Mouse (Mus musculus) liver, embryonic 13.5 days (tissue): ENCODE data around the gene Hpse. TPM values are rescaled to one million over a fixed set of nuclear protein-coding genes. Genes with fewer than 3 reads are reported as not detected.
A peak's percentile ranks its signal among the peaks of the same experiment; 100 is the strongest.

Experiments used
- ATAC-seq: fragments of 200-750 bp; cut with Nextera tagmentation; 2 replicates; pipeline ENCODE4 v1.8.0; 2017; ENCODE audit warnings: low read depth, mild to moderate bottlenecking, moderate number of reproducible peaks, moderate library complexity
- DNase-seq: peaks from one replicate; pipeline ENCODE4 v3.0.0; 2022
- H3K27ac ChIP-seq: fragments of 300-500 bp; sonication (generic); 2 replicates; pipeline ENCODE4 v1.5.1; 2015; ENCODE audit warnings: moderate library complexity, mild to moderate bottlenecking, inconsistent platforms
- H3K27me3 ChIP-seq: fragments of 300-500 bp; sonication (generic); 2 replicates; pipeline ENCODE4 v1.6.1; 2015; ENCODE audit warnings: mild to moderate bottlenecking, inconsistent platforms
- H3K36me3 ChIP-seq: fragments of 300-500 bp; sonication (generic); 2 replicates; pipeline ENCODE4 v1.6.1; 2015; ENCODE audit warnings: mild to moderate bottlenecking, inconsistent platforms
- H3K4me1 ChIP-seq: fragments of 300-500 bp; sonication (generic); replicated peaks from 2 replicates; pipeline ENCODE4 v1.6.1; 2015; ENCODE audit warnings: inconsistent platforms
- H3K4me2 ChIP-seq: fragments of 300-500 bp; sonication (generic); 2 replicates; pipeline ENCODE4 v1.6.1; 2015; ENCODE audit warnings: inconsistent platforms, mild to moderate bottlenecking, moderate library complexity
- H3K4me3 ChIP-seq: fragments of 300-500 bp; sonication (generic); replicated peaks from 2 replicates; pipeline ENCODE4 v1.5.1; 2015; ENCODE audit warnings: mild to moderate bottlenecking, inconsistent platforms
- H3K9ac ChIP-seq: fragments of 300-500 bp; sonication (generic); 2 replicates; pipeline ENCODE4 v1.6.1; 2015; ENCODE audit warnings: mild to moderate bottlenecking, inconsistent platforms
- H3K9me3 ChIP-seq: fragments of 300-500 bp; sonication (generic); replicated peaks from 2 replicates; pipeline ENCODE4 v1.6.1; 2016; ENCODE audit warnings: inconsistent platforms
- WGBS: fragments of 180-500 bp; shearing (Covaris S2); methylation state at CpG from one replicate; pipeline ENCODE4 v1.1.7; 2015; ENCODE audit not compliant: insufficient replicate concordance; 5-methylcytosine and 5-hydroxymethylcytosine counted together
- polyA plus RNA-seq: library from polyadenylated mRNA; unstranded; fragments of >200 nt; fragmentation: Nextera tagmentation; extraction: Ambion mirVana; gene quantifications from 2 replicates; pipeline ENCODE4 v1.2.1, GENCODE M21; 2015

Gene Hpse
- polyA plus RNA-seq, 1 experiment from 2014 or later, result 2.0 TPM

GRCm38 (mm10) chr5:100638483-100638882, 81.0 kb downstream of the Hpse start:
- Histone ChIP-seq H3K9me3 (no peaks in the 10 kb centered on the region), H3K27me3 (no peaks in the 10 kb centered on the region), H3K4me2 (peak overlapping the region; percentile 45), H3K27ac (peak overlapping the region; percentile 89), H3K4me3 (no peak overlapping the region), H3K9ac (0 out of 2 replicates have a peak overlapping the region, but pooled peaks have one; percentile 36), H3K36me3 (no peaks in the 10 kb centered on the region), H3K4me1 (peaks cover 99% of the 10 kb centered on the region)
- DNase-seq (peak; percentile 81), ATAC-seq (peak; percentile 87)
- WGBS, result 13% methylated on average over 8 of the region's 8 CpGs

GRCm38 (mm10) chr5:100636794-100637544, 82.5 kb downstream of the Hpse start:
- Histone ChIP-seq H3K4me3 (no peak overlapping the region), H3K4me1 (peaks cover 98% of the 10 kb centered on the region), H3K9me3 (no peaks in the 10 kb centered on the region), H3K27me3 (no peaks in the 10 kb centered on the region), H3K4me2 (peak overlapping the region; percentile 9; the same call in 1 of the 2 replicates), H3K9ac (peak overlapping the region; percentile 12; the same call in 1 of the 2 replicates), H3K36me3 (no peaks in the 10 kb centered on the region), H3K27ac (peak overlapping the region; percentile 89)
- WGBS, result 50% methylated on average over 8 of the region's 8 CpGs
- DNase-seq (no peak), ATAC-seq (no peak)

- H3K4me3 ChIP-seq, result no peak overlapping the region
- H3K4me2 ChIP-seq, result peak overlapping the region; percentile 34
- WGBS, result 9% methylated on average over 4 of the region's 4 CpGs
- H3K27me3 ChIP-seq, result no peaks in the 10 kb centered on the region
- no peaks in the 10 kb centered on the region for H3K36me3 ChIP-seq
- peaks cover 90% of the 10 kb centered on the region for H3K4me1 ChIP-seq
- ATAC-seq (peak; percentile 88), DNase-seq (peak; percentile 67)
- H3K27ac ChIP-seq, result peak overlapping the region; percentile 89
- no peaks in the 10 kb centered on the region for H3K9me3 ChIP-seq
- peak overlapping the region; percentile 39 for H3K9ac ChIP-seq
Observed at GRCm38 (mm10) chr5:100635908-100636307, 83.6 kb downstream of the Hpse start.

- 45% methylated on average over 8 of the region's 8 CpGs for WGBS
- DNase-seq (no peak), ATAC-seq (no peak)
- Histone ChIP-seq H3K36me3 (no peaks in the 10 kb centered on the region), H3K27me3 (no peaks in the 10 kb centered on the region), H3K9me3 (no peaks in the 10 kb centered on the region), H3K4me1 (peaks cover 80% of the 10 kb centered on the region), H3K4me2 (peak overlapping the region; percentile 34; the same call in 1 of the 2 replicates), H3K9ac (peak overlapping the region; percentile 39), H3K4me3 (no peak overlapping the region), H3K27ac (peak overlapping the region; percentile 89)
Observed at GRCm38 (mm10) chr5:100634885-100635478, 84.5 kb downstream of the Hpse start.

GRCm38 (mm10) chr5:100632540-100633129, 86.9 kb downstream of the Hpse start:
- no peak for DNase-seq

More at GRCm38 (mm10) chr5:100632540-100633129, 86.9 kb downstream of the Hpse start:
- Histone ChIP-seq H3K4me1 (peaks cover 78% of the 10 kb centered on the region), H3K4me3 (no peak overlapping the region), H3K9ac (no peak overlapping the region), H3K27me3 (no peaks in the 10 kb centered on the region), H3K36me3 (no peaks in the 10 kb centered on the region), H3K9me3 (no peaks in the 10 kb centered on the region), H3K4me2 (no peak overlapping the region), H3K27ac (no peak overlapping the region)
- ATAC-seq, result no peak
- WGBS, result 70% methylated on average over 8 of the region's 8 CpGs

Other genes with a start within 250 kb of the Hpse start
- gene Lin54, start 219.1 kb downstream of the Hpse start, polyA plus RNA-seq, result 9.3 and 12.1 TPM in 2 replicates
- gene Cops4, start 201.4 kb downstream of the Hpse start, polyA plus RNA-seq, result 96.0 and 110 TPM in 2 replicates
- gene Plac8, start 147.5 kb downstream of the Hpse start, polyA plus RNA-seq, result 56.3 and 58.7 TPM in 2 replicates
- gene Coq2, start 44.6 kb downstream of the Hpse start, polyA plus RNA-seq, result 28.9 and 30.2 TPM in 2 replicates
- gene Helq, start 78.9 kb upstream of the Hpse start, polyA plus RNA-seq, result 14.1 and 16.5 TPM in 2 replicates
- gene Mrps18c, start 78.9 kb upstream of the Hpse start, polyA plus RNA-seq, result 172 and 176 TPM in 2 replicates
- 18.4 and 20.7 TPM in 2 replicates for gene Abraxas1, start 101.2 kb upstream of the Hpse start, polyA plus RNA-seq
- gene Gpat3, start 126.0 kb upstream of the Hpse start, polyA plus RNA-seq, result 1.3 and 1.6 TPM in 2 replicates